Mouse (Mus musculus) embryonic fibroblast, embryonic 13.5 days (primary cell): ENCODE measurements around the gene Mrpl57.

Experiments
- CTCF ChIP-seq: IDR thresholded peaks from 2 replicates; pipeline ENCODE4 v1.5.1; 2011; ENCODE audit warnings: mild to moderate bottlenecking, control low read depth, low read length, moderate library complexity, borderline replicate concordance; ENCODE audit not compliant: insufficient read depth
- POLR2A ChIP-seq: IDR thresholded peaks from 2 replicates; pipeline ENCODE4 v1.6.1; 2011; ENCODE audit warnings: low read depth, mild to moderate bottlenecking, control low read depth, low read length, moderate library complexity

GRCm38 (mm10) chr14:57863129-57863528 is 37.1 kb downstream of the Mrpl57 start:
- TF ChIP-seq CTCF (no peak), POLR2A (no peak)
